Mouse (Mus musculus): ENCODE data around the gene Npas4. TPM values are rescaled to one million over a fixed set of nuclear protein-coding genes. Genes with fewer than 3 reads are reported as not detected.

Npas4 gene
- total RNA-seq, 2 experiments from 2014 or later: 12.4 to 24.4 TPM

Other genes starting within 250 kb of the Npas4 start
- gene Rbm4b, start 233.8 kb downstream of the Npas4 start, total RNA-seq (2021): 10 to 100 TPM; 16.5 to 18.9 TPM
- 10 to 100 TPM; 74.8 to 76.3 TPM for gene Rbm4, start 196.4 kb downstream of the Npas4 start, total RNA-seq (2021)
- 10 to 100 TPM; 21.8 to 21.9 TPM for gene Gm21992, start 178.7 kb downstream of the Npas4 start, total RNA-seq (2021)
- gene Rbm14, start 178.7 kb downstream of the Npas4 start, total RNA-seq (2021): 10 to 100 TPM; 49.9 to 59.8 TPM
- 10 to 100 TPM; 32.0 to 32.8 TPM for gene Ccs, start 151.0 kb downstream of the Npas4 start, total RNA-seq (2021)
- 1 to 10 TPM; 1.8 to 2.4 TPM for gene Ccdc87, start 150.9 kb downstream of the Npas4 start, total RNA-seq (2021)
- 100 to 1,000 TPM; 106 to 113 TPM for gene Ctsf, start 135.2 kb downstream of the Npas4 start, total RNA-seq (2021)
- gene Actn3, start 112.4 kb downstream of the Npas4 start, total RNA-seq (2021): 1 to 10 TPM; 1.1 to 1.9 TPM
- gene Zdhhc24, start 111.6 kb downstream of the Npas4 start, total RNA-seq (2021): 10 to 100 TPM; 25.0 to 25.9 TPM
- gene Bbs1, start 83.7 kb downstream of the Npas4 start, total RNA-seq (2021): 10 to 100 TPM; 41.5 to 44.1 TPM
- gene Dpp3, start 62.0 kb downstream of the Npas4 start, total RNA-seq (2021): 10 to 100 TPM; 43.6 to 44.4 TPM
- gene Peli3, start 47.2 kb downstream of the Npas4 start, total RNA-seq (2021): 10 to 100 TPM; 19.6 to 26.1 TPM
- gene Mrpl11, start 28.2 kb downstream of the Npas4 start, total RNA-seq (2021): 10 to 100 TPM; 52.6 to 58.0 TPM
- gene Slc29a2, start 33.5 kb upstream of the Npas4 start, total RNA-seq (2021): 10 to 100 TPM; 14.1 to 15.0 TPM
- 100 to 1,000 TPM; 126 to 132 TPM for gene B4gat1, start 48.5 kb upstream of the Npas4 start, total RNA-seq (2021)
- gene AC124502.3, start 48.6 kb upstream of the Npas4 start, total RNA-seq (2021): 1 to 10 TPM; 3.6 to 5.2 TPM
- gene Brms1, start 51.0 kb upstream of the Npas4 start, total RNA-seq (2021): 10 to 100 TPM; 20.2 to 23.6 TPM
- gene Rin1, start 60.2 kb upstream of the Npas4 start, total RNA-seq (2021): 10 to 100 TPM; 92.7 to 93.9 TPM
- 1 to 10 TPM; 4.6 to 5.4 TPM for gene Cd248, start 77.8 kb upstream of the Npas4 start, total RNA-seq (2021)
- gene Tmem151a, start 95.2 kb upstream of the Npas4 start, total RNA-seq (2021): 100 to 1,000 TPM; 163 to 164 TPM
- 10 to 100 TPM; 24.6 to 26.0 TPM for gene Yif1a, start 98.2 kb upstream of the Npas4 start, total RNA-seq (2021)
- 100 to 1,000 TPM; 274 to 282 TPM for gene Cnih2, start 108.2 kb upstream of the Npas4 start, total RNA-seq (2021)
- 100 to 1,000 TPM; 157 to 159 TPM for gene Rab1b, start 116.8 kb upstream of the Npas4 start, total RNA-seq (2021)
- 100 to 1,000 TPM; 245 to 251 TPM for gene Klc2, start 128.2 kb upstream of the Npas4 start, total RNA-seq (2021)